Mouse (Mus musculus) adrenal gland, postnatal 4 days (tissue): ENCODE data around the gene Gm20737. TPM values are rescaled to one million over a fixed set of nuclear protein-coding genes. Genes with fewer than 3 reads are reported as not detected.
"Not testable (repeated sequence)": the region's sequence is repeated elsewhere in the genome, so short reads cannot be mapped to it uniquely, and the experiment has no call there.

Experiments used
- DNase-seq, 2 experiments: peaks; one replicate each; pipeline ENCODE4 v3.0.0; 2021 to 2022; ENCODE audit warnings: low spot score in 2 of 2, mixed read lengths in 2 of 2
- long read RNA-seq, 2 experiments: library from polyadenylated mRNA; stranded (forward); transcript quantifications; one replicate each; pipeline ENCODE4 v2.0.0; 2021
- total RNA-seq, 2 experiments: library from RNA; stranded (reverse); gene quantifications; 2 replicates each; pipeline ENCODE4 v1.2.3; 2021

Gene Gm20737
- not detected for total RNA-seq
- long read RNA-seq, experiment 1: 0 reads
- long read RNA-seq, experiment 2: 0 reads

DNA sequence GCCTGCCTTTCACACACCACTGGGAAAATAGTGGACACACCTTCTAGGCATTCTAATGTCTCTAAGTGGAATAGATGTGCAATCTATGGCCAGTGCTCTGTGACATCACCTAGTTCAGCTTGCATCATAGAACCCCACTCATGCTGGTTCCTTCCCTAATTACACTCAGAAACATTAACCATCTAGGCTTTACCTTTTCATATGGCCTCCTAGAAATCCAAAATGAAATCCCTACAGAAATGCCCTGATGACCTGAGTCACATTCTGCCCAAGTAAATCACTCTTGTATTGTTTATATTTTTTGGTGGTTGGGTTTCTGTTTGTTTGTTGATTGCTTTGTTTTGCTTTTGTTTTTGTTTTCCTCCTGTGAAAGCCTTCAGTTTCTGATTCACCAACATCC, at the start of gene Gm20737:
Gene Gm20737, minus strand, starts transcription at position 101 of the 400 bp plus-strand sequence.
- DNase-seq: not testable (repeated sequence)

DNA sequence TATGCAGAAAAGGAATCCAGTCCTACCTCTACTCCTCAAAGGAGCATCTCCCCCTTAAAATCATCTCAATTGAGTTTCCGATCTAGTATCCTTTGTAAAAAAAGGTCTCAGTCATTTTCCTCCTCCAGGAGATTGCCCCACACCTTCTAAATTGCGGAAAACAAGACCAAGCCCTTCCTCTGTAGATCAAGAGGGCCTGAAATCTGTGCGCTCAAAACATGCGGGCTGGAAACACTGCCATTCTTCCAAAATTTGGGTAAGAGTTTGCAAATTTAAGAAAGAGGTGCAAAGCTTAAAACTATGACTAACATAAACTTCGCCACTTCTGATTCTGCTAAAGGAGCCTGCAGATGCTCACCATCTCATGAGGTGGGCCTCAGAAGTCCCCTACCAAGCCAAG, 17.3 kb upstream of the Gm20737 start, which contains the start of gene Gm21775:
Gene Gm21775, plus strand, starts transcription at position 301 of the 400 bp plus-strand sequence.
- DNase-seq: not testable (repeated sequence)

Other genes with a start within 250 kb of the Gm20737 start
- gene Gm20834, start 211.5 kb downstream of the Gm20737 start, total RNA-seq: not detected
- gene Gm28510, start 123.3 kb downstream of the Gm20737 start, total RNA-seq: not detected
- gene Gm21775, start 17.4 kb upstream of the Gm20737 start, total RNA-seq: not detected
- not detected for gene Gm21900, start 80.3 kb upstream of the Gm20737 start, total RNA-seq
- not detected for gene Gm20777, start 216.4 kb upstream of the Gm20737 start, total RNA-seq